Mouse (Mus musculus) kidney, adult 2 months (tissue): ENCODE results near the gene Iqschfp.

Source experiments
- CTCF ChIP-seq: fragments of 200-500 bp; conservative IDR thresholded peaks from 2 replicates; pipeline ENCODE4 v1.5.1; 2011; ENCODE audit warnings: low read depth, mild to moderate bottlenecking, control low read depth, low read length, moderate library complexity, mixed read lengths; ENCODE audit not compliant: insufficient read depth, insufficient read length
- POLR2A ChIP-seq: fragments of 200-500 bp; IDR thresholded peaks from one replicate; pipeline ENCODE4 v1.6.1; 2011; ENCODE audit warnings: low read depth, low read length, control low read depth

- TF ChIP-seq POLR2A (no peak), CTCF (no peak)
These were observed 616.6 kb downstream of the Iqschfp start for GRCm38 (mm10) chr3:68508629-68509028.
